Mouse (Mus musculus) intestine, embryonic 16.5 days (tissue): ENCODE measurements around the gene Ttll11. TPM values are rescaled to one million over a fixed set of nuclear protein-coding genes. Genes with fewer than 3 reads are reported as not detected.

ENCODE experiments used
- ATAC-seq: fragments of 200-750 bp; cut with Nextera tagmentation; 2 replicates; pipeline ENCODE4 v1.8.0; 2017; ENCODE audit warnings: moderate TSS enrichment, moderate library complexity
- H3K27ac ChIP-seq: fragments of 300-500 bp; sonication (generic); 2 replicates; pipeline ENCODE4 v1.5.1; 2014; ENCODE audit warnings: mild to moderate bottlenecking, low read length
- H3K27me3 ChIP-seq: fragments of 300-500 bp; sonication (generic); replicated peaks from 2 replicates; pipeline ENCODE4 v1.6.1; 2014; ENCODE audit warnings: low read length, control low read depth, mixed read lengths; ENCODE audit not compliant: control insufficient read depth, insufficient read depth
- H3K36me3 ChIP-seq: fragments of 300-500 bp; sonication (generic); 2 replicates; pipeline ENCODE4 v1.6.1; 2014; ENCODE audit warnings: low read length, control low read depth; ENCODE audit not compliant: control insufficient read depth, insufficient read depth
- H3K4me1 ChIP-seq: fragments of 300-500 bp; sonication (generic); 2 replicates; pipeline ENCODE4 v1.6.1; 2014; ENCODE audit warnings: low read length, control low read depth, mixed read lengths; ENCODE audit not compliant: control insufficient read depth, insufficient read depth
- H3K4me2 ChIP-seq: fragments of 300-500 bp; sonication (generic); 2 replicates; pipeline ENCODE4 v1.6.1; 2014; ENCODE audit warnings: low read depth, low read length, control low read depth
- H3K4me3 ChIP-seq: fragments of 300-500 bp; sonication (generic); 2 replicates; pipeline ENCODE4 v1.5.1; 2014; ENCODE audit warnings: mild to moderate bottlenecking, low read length
- H3K9ac ChIP-seq: fragments of 300-500 bp; sonication (generic); 2 replicates; pipeline ENCODE4 v1.6.1; 2014; ENCODE audit warnings: low read depth, low read length
- H3K9me3 ChIP-seq: fragments of 300-500 bp; sonication (generic); 2 replicates; pipeline ENCODE4 v1.6.1; 2016; ENCODE audit warnings: low read length, control low read depth; ENCODE audit not compliant: control insufficient read depth
- WGBS: fragments of 180-500 bp; shearing (Covaris S2); extraction: QIAGEN DNeasy Blood & Tissue Kit; methylation state at CpG from one replicate; pipeline ENCODE4 v1.1.7; 2014; 5-methylcytosine and 5-hydroxymethylcytosine counted together
- polyA plus RNA-seq: library from polyadenylated mRNA; unstranded; fragments of >200 nt; fragmentation: Nextera tagmentation; extraction: Ambion mirVana; gene quantifications from 2 replicates; pipeline ENCODE4 v1.2.1, GENCODE M21; 2015

Gene Ttll11
- polyA plus RNA-seq, 1 experiment from 2014 or later = 0.10 TPM

GRCm38 (mm10) chr2:35856901-35857300 is 122.8 kb downstream of the Ttll11 start:
- no peaks in the 10 kb centered on the region for H3K36me3 ChIP-seq
- no peak overlapping the region for H3K4me2 ChIP-seq
- H3K27me3 ChIP-seq = no peaks in the 10 kb centered on the region
- H3K9ac ChIP-seq = no peak overlapping the region
- H3K9me3 ChIP-seq = no peaks in the 10 kb centered on the region
- no peak overlapping the region for H3K27ac ChIP-seq
- no peak for ATAC-seq
- WGBS = 71% methylated on average over 2 of the region's 2 CpGs
- peaks cover 6% of the 10 kb centered on the region for H3K4me1 ChIP-seq
- H3K4me3 ChIP-seq = no peak overlapping the region

DNA sequence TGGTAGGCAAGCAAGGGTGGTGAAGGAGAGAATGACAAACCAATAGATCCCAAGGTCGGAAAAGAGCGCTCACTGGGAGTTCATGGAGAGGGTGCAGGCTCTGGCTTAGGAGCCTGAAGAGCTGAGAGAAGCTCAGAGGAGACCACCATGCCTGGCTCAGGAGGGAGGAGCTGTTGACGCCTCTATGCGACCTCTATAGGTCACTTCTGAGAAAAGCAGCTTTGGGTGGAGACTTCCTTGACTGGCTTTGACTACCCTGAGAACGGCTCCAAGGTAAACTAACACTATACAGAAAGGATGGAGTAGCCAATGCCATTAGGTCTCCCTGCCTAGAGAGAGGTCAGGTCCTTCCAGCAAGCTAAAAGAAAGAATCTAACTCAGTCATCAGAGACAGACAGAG is 124.8 kb downstream of the Ttll11 start:
- no peaks in the 10 kb centered on the region for H3K27me3 ChIP-seq
- no peak overlapping the region for H3K4me2 ChIP-seq
- H3K9me3 ChIP-seq = no peaks in the 10 kb centered on the region
- no peak overlapping the region for H3K4me3 ChIP-seq
- no peak overlapping the region for H3K9ac ChIP-seq
- 36% methylated on average over 5 of the region's 5 CpGs for WGBS
- H3K27ac ChIP-seq = no peak overlapping the region
- peaks cover 14% of the 10 kb centered on the region for H3K4me1 ChIP-seq
- no peaks in the 10 kb centered on the region for H3K36me3 ChIP-seq
- ATAC-seq = no peak

GRCm38 (mm10) chr2:35852971-35853370 is 126.7 kb downstream of the Ttll11 start:
- Histone ChIP-seq H3K27me3 (no peaks in the 10 kb centered on the region), H3K9me3 (no peaks in the 10 kb centered on the region), H3K4me2 (no peak overlapping the region), H3K27ac (peak overlapping the region; percentile 34; the same call in 1 of the 2 replicates), H3K9ac (no peak overlapping the region), H3K4me1 (peaks cover 14% of the 10 kb centered on the region), H3K36me3 (no peaks in the 10 kb centered on the region), H3K4me3 (no peak overlapping the region)
- ATAC-seq = no peak
- 69% methylated on average over 4 of the region's 4 CpGs for WGBS

DNA sequence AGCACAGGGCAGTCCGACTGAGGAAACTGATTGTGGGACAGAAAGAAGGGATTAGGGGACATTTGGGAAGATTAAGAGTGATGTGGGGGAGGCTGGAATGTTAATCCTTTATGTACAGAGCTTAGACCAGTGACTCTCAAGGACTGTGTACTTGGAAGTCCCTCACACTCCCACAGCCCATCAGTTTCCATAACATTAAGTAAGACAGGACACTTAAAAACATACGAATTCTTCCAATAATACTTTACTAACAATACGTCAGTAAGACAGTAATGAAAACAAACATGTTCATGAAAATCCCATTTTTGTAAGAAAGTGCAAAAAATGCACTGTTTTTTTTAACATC is 127.6 kb downstream of the Ttll11 start:
- no peaks in the 10 kb centered on the region for H3K9me3 ChIP-seq
- H3K4me1 ChIP-seq = peaks cover 14% of the 10 kb centered on the region
- H3K27me3 ChIP-seq = no peaks in the 10 kb centered on the region
- H3K4me2 ChIP-seq = no peak overlapping the region; the same call in 1 of the 2 replicates
- no peaks in the 10 kb centered on the region for H3K36me3 ChIP-seq
- no peak overlapping the region for H3K9ac ChIP-seq
- H3K27ac ChIP-seq = no peak overlapping the region
- WGBS = 48% methylated on average over 3 of the region's 3 CpGs
- H3K4me3 ChIP-seq = no peak overlapping the region
- no peak for ATAC-seq

DNA sequence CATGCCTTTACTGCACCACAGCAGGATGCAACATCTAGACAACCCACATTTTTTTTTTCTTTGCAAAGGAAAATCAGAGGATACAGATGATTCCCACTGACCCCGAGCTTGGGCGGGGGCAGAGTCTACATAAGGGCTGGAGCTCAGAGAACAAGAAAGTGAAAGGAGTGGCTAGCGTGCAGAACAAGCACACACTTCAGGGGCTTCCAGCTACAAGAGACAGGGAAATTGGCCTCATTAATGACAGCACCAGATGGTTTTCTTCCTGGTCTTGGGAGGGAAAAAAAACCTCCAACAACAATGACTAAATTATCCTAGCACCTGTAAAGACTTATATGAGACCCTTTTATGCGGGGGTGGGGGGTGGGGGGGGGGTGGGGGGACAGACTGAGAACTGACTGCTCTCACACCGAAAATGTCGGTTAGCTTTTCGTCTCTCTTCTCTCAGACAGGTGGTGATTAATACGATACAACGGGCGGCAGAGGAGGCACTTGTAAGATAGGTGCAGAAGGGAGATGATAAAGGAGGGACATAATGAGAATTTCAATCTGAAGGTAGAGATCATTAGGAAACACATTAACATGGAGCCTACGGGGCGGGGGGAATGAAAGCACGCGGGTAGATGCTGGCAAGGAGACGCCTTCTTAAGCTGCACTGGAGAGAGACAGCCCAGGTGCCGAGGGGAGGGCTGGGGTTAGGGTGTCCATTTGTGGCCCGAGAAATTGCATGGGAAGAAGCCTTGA is 128.1 kb downstream of the Ttll11 start:
- H3K36me3 ChIP-seq = no peaks in the 10 kb centered on the region
- H3K9ac ChIP-seq = no peak overlapping the region
- ATAC-seq = peak; percentile 45; the same call in 1 of the 2 replicates
- H3K4me3 ChIP-seq = no peak overlapping the region
- 28% methylated on average over 17 of the region's 17 CpGs for WGBS
- H3K4me2 ChIP-seq = no peak overlapping the region; the same call in 1 of the 2 replicates
- H3K27ac ChIP-seq = no peak overlapping the region
- H3K9me3 ChIP-seq = no peaks in the 10 kb centered on the region
- peaks cover 14% of the 10 kb centered on the region for H3K4me1 ChIP-seq
- no peaks in the 10 kb centered on the region for H3K27me3 ChIP-seq

DNA sequence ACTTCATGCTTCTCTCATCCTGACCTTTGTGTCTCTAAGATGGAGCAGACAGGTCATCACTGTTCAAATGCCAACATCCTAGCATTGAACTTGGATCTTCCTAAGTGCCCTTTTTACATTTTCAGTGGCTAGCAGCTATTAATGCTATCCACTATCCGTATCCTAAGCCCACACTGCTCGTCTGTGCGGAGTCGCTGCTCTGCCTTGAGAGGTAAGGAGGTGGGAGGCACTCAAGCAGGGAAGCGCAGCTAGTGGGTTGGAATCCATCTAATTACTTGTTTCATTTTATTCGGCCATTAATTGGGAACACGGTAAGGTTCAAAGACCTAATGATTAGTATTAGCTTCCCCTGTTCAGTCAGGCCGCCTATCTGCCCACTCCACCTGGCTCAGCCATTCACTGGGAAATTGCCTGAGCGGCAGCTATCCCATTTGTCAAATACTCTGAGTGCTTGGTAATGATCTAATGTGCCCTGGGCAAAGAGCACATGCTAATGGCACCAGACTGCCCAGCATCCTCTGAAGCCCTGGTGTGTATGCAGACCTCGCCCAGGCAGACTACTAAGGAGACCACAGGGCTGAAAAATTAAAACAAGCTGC is 130.0 kb downstream of the Ttll11 start:
- Histone ChIP-seq H3K4me1 (peaks cover 14% of the 10 kb centered on the region), H3K4me2 (no peak overlapping the region), H3K27ac (no peak overlapping the region), H3K9me3 (no peaks in the 10 kb centered on the region), H3K4me3 (no peak overlapping the region), H3K36me3 (no peaks in the 10 kb centered on the region), H3K9ac (no peak overlapping the region), H3K27me3 (no peaks in the 10 kb centered on the region)
- 0 out of 2 replicates have a peak, but pooled peaks have one; percentile 52 for ATAC-seq
- 76% methylated on average over 10 of the region's 10 CpGs for WGBS

GRCm38 (mm10) chr2:35845611-35846504 is 133.9 kb downstream of the Ttll11 start:
- Histone ChIP-seq H3K36me3 (no peaks in the 10 kb centered on the region), H3K9ac (no peak overlapping the region), H3K4me1 (peaks cover 13% of the 10 kb centered on the region), H3K27ac (no peak overlapping the region), H3K4me2 (no peak overlapping the region), H3K9me3 (no peaks in the 10 kb centered on the region), H3K27me3 (no peaks in the 10 kb centered on the region), H3K4me3 (no peak overlapping the region)
- ATAC-seq = no peak
- WGBS = 66% methylated on average over 11 of the region's 11 CpGs

DNA sequence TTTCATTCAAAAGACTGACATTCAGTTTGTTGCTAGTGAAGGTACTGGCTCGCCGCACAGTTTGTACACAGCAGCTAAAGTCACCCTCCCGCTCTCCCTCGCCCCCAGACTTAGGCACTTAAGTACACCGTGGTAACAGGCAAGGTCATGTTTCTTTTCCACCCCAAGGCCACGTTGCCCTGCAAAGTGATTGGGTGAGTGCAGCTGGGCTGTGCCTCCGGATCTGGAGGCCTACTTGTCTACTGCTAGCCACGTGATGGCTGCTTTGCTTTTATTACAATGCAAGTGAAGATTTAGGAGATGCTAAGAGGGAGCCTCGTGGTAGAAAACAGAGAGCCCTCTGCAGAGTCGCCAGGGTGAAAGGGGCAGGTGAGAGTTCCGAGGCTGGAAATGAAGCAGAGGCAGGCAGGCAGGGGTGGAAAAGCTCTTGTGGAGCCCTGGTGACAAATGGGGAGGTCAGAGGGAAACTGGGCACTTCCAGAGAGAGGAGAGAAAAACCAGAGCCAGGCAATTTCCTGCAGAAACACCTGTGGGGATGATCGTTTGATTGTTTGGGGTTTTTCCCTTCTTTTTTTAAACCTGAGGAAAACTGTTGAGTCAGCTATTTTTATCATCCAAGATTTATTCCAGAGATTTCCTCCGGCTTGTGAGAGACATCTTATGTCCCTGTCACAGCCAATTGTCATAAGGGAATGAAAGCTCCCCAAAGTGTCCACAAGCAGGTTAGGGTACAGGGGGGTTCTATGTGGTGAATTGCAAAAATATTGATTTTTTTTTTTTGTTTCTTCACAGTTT is 135.6 kb downstream of the Ttll11 start:
- no peaks in the 10 kb centered on the region for H3K9me3 ChIP-seq
- no peak for ATAC-seq
- 0 out of 2 replicates have a peak overlapping the region, but pooled peaks have one; percentile 11 for H3K9ac ChIP-seq
- H3K27me3 ChIP-seq = no peaks in the 10 kb centered on the region
- H3K4me3 ChIP-seq = no peak overlapping the region
- 36% methylated on average over 13 of the region's 13 CpGs for WGBS
- no peak overlapping the region for H3K27ac ChIP-seq
- peaks cover 19% of the 10 kb centered on the region for H3K4me1 ChIP-seq
- no peaks in the 10 kb centered on the region for H3K36me3 ChIP-seq
- no peak overlapping the region for H3K4me2 ChIP-seq
